Mouse (Mus musculus) G1E-ER4 (cell line): ENCODE measurements at regions not wholly inside any gene's neighbourhood (a gene's known extent, or its start where the extent isn't known, plus 50 kb on each side); places are given as distances from the start of the nearest gene placed in this dataset.

Experiments used
- GATA1 ChIP-seq: IDR thresholded peaks from one replicate; pipeline ENCODE4 v1.8.0; 2012; ENCODE audit warnings: low read length, inconsistent platforms

- no peak for TF ChIP-seq GATA1
These were observed 118.9 kb upstream of the Pgrmc2 start for GRCm38 (mm10) chr3:41201782-41202181.

- no peak for TF ChIP-seq GATA1
These were observed 117.2 kb upstream of the Pgrmc2 start for GRCm38 (mm10) chr3:41200026-41200425.

- TF ChIP-seq GATA1: no peak
These were observed 115.5 kb upstream of the Pgrmc2 start for GRCm38 (mm10) chr3:41198216-41198976.

GRCm38 (mm10) chr3:41195113-41195975 lies 112.5 kb upstream of the Pgrmc2 start:
- no peak for TF ChIP-seq GATA1

GRCm38 (mm10) chr3:41194311-41195112 lies 111.7 kb upstream of the Pgrmc2 start:
- no peak for TF ChIP-seq GATA1

GRCm38 (mm10) chr3:41185305-41186097 lies 102.7 kb upstream of the Pgrmc2 start:
- TF ChIP-seq GATA1: no peak

GRCm38 (mm10) chr3:41184375-41184774 lies 101.5 kb upstream of the Pgrmc2 start:
- TF ChIP-seq GATA1: no peak

GRCm38 (mm10) chr3:41182900-41183595 lies 100.2 kb upstream of the Pgrmc2 start:
- no peak for TF ChIP-seq GATA1

- TF ChIP-seq GATA1: no peak
These were observed 99.4 kb upstream of the Pgrmc2 start for GRCm38 (mm10) chr3:41182036-41182899.

- TF ChIP-seq GATA1: no peak
These were observed 98.6 kb upstream of the Pgrmc2 start for GRCm38 (mm10) chr3:41181438-41181837.

GRCm38 (mm10) chr3:41180911-41181310 lies 98.1 kb upstream of the Pgrmc2 start:
- TF ChIP-seq GATA1: no peak

GRCm38 (mm10) chr3:41179037-41179880 lies 96.4 kb upstream of the Pgrmc2 start:
- no peak for TF ChIP-seq GATA1
